Mouse (Mus musculus) embryonic fibroblast, embryonic 13.5 days (primary cell): ENCODE results near the gene Fndc11.

Source experiments
- CTCF ChIP-seq: IDR thresholded peaks from 2 replicates; pipeline ENCODE4 v1.5.1; 2011; ENCODE audit warnings: mild to moderate bottlenecking, control low read depth, low read length, moderate library complexity, borderline replicate concordance; ENCODE audit not compliant: insufficient read depth
- POLR2A ChIP-seq: IDR thresholded peaks from 2 replicates; pipeline ENCODE4 v1.6.1; 2011; ENCODE audit warnings: low read depth, mild to moderate bottlenecking, control low read depth, low read length, moderate library complexity

- TF ChIP-seq CTCF (no peak), POLR2A (no peak)
Observed at GRCm38 (mm10) chr2:181213021-181213445, 6.8 kb upstream of the Fndc11 start, which contains the start of gene Srms.
